Comparison of ENCODE assay signal across 25 mouse cellular contexts in the genomic region with DNA sequence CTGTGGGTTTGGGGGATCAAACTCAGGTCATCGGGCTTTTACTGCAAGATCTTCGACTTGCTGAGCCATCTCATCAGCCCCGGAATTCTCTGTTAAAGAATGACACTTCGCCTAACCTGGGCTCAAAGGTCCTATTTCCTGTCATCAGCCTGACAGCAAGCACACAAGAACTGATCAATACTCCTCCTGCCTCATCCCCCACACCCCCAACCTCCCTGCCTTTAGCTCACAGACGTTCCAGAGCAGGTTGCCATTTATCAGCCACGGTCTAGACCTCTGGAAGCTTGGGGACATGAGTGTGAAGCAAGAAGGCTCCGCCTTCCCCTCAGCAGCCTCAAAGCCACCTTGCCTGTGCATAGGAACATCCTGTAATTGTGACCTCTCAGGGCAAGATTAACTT. TPM values are rescaled to one million over a fixed set of nuclear protein-coding genes. Genes with fewer than 3 reads are reported as not detected.
DNase-seq lines count a peak whose midpoint lies in the region; ATAC-seq and TF ChIP-seq lines count a peak whose summit lies in the region.
"Had no signal": no experiment of that assay in that cellular context is flagged by ENCODE, and none has a peak within 500 bp of the region (broad histone marks: within the 10 kb centered on the region; RNA-seq: fewer than 3 reads in every experiment).

No protein-coding gene starts in this region.

- no peak overlapping the region for H3K9ac ChIP-seq in liver, embryonic 12.5 days
- no peak overlapping the region for H3K9ac ChIP-seq in liver, embryonic 14.5 days (replicated peaks)
- H3K9ac ChIP-seq in liver, postnatal 0 days (replicated peaks), result no peak overlapping the region
- H3K9ac ChIP-seq: embryonic facial prominence, embryonic 12.5 days; embryonic facial prominence, embryonic 15.5 days; forebrain, postnatal 0 days had no signal

- TF ChIP-seq CTCF in liver, embryonic 14.5 days (IDR thresholded peaks at IDR 0.05; ENCODE audit: low read depth), result no peak
- TF ChIP-seq CTCF in liver, postnatal 0 days (IDR thresholded peaks at IDR 0.05; ENCODE audit: low read depth), result no peak

- 0 out of 2 replicates have a peak, but pooled peaks have one; percentile 24 for ATAC-seq in liver, embryonic 12.5 days
- ATAC-seq in liver, embryonic 14.5 days (ENCODE audit: insufficient read depth), result peak; percentile 28; the same call in 1 of the 2 replicates
- peak; percentile 85 for ATAC-seq in liver, postnatal 0 days
- ATAC-seq: CD4-positive, CD25-positive, alpha-beta regulatory T cell, adult 4 months; forebrain, embryonic 14.5 days; forebrain, postnatal 0 days had no signal

- no peaks in the 10 kb centered on the region for H3K36me3 ChIP-seq in liver, embryonic 12.5 days
- H3K36me3 ChIP-seq in liver, embryonic 14.5 days (replicated peaks; ENCODE audit: control insufficient read depth, insufficient read depth, low read depth), result no peaks in the 10 kb centered on the region
- H3K36me3 ChIP-seq in liver, postnatal 0 days (replicated peaks; ENCODE audit: insufficient read depth, low read length), result no peaks in the 10 kb centered on the region
- H3K36me3 ChIP-seq: embryonic facial prominence, embryonic 12.5 days; embryonic facial prominence, embryonic 15.5 days had no signal

- H3K4me2 ChIP-seq in liver, embryonic 12.5 days, result no peak overlapping the region
- no peak overlapping the region for H3K4me2 ChIP-seq in liver, embryonic 14.5 days (ENCODE audit: low read depth)
- no peak overlapping the region for H3K4me2 ChIP-seq in liver, postnatal 0 days (ENCODE audit: low read depth, low read length)
- H3K4me2 ChIP-seq: embryonic facial prominence, embryonic 12.5 days; embryonic facial prominence, embryonic 15.5 days; heart, embryonic 11.5 days had no signal

- TF ChIP-seq EP300 in liver, embryonic 14.5 days (IDR thresholded peaks at IDR 0.05; ENCODE audit: low read depth), result no peak
- TF ChIP-seq EP300 in liver, postnatal 0 days (IDR thresholded peaks at IDR 0.05; ENCODE audit: low read depth), result peak; percentile 55; the same call in 1 of the 2 replicates

- H3K4me3 ChIP-seq in liver, embryonic 12.5 days, result no peak overlapping the region
- no peak overlapping the region for H3K4me3 ChIP-seq in liver, embryonic 14.5 days (ENCODE audit: insufficient read depth in 1 of 2, low read depth in 2 of 2, low read length in 2 of 2)
- no peak overlapping the region for H3K4me3 ChIP-seq in liver, postnatal 0 days (ENCODE audit: low read depth, low read length)
- H3K4me3 ChIP-seq: embryonic facial prominence, embryonic 12.5 days; embryonic facial prominence, embryonic 15.5 days; gastrocnemius, adult 2 months had no signal

- H3K27me3 ChIP-seq in liver, embryonic 12.5 days (replicated peaks), result no peaks in the 10 kb centered on the region
- no peaks in the 10 kb centered on the region for H3K27me3 ChIP-seq in liver, embryonic 14.5 days (ENCODE audit: control insufficient read depth, insufficient read depth, low read length)
- no peaks in the 10 kb centered on the region for H3K27me3 ChIP-seq in liver, postnatal 0 days (ENCODE audit: insufficient read depth, low read length)
- H3K27me3 ChIP-seq: embryonic facial prominence, embryonic 12.5 days; embryonic facial prominence, embryonic 15.5 days had no signal

- DNase-seq in liver, result no peak
- no peak for DNase-seq in liver, embryonic 14.5 days (ENCODE audit: low read depth in 3 of 3, low spot score in 3 of 3)
- peak; percentile 46 for DNase-seq in liver, postnatal 0 days
- peak; percentile 84 for DNase-seq in yolk sac, embryonic 10.5 days (ENCODE audit: low spot score)
- DNase-seq in layer of hippocampus, adult 8-10 months (ENCODE audit: low spot score in 2 of 2), result no peak
- no peak for DNase-seq in retina, postnatal 1 day
- no peak for DNase-seq in spleen, postnatal 36 days (ENCODE audit: low spot score in 2 of 2)
- DNase-seq: adrenal gland, adult 2 months; adrenal gland, postnatal 14 days; cerebellum, adult 11 months; cerebellum, adult 2 months; cerebellum, adult 9-11 months; cerebellum, postnatal 25 days; forebrain, postnatal 0 days; gastrocnemius, adult 2 months; gastrocnemius, postnatal 14 days had no signal

- no peak overlapping the region for H3K27ac ChIP-seq in liver, embryonic 12.5 days
- H3K27ac ChIP-seq in liver, embryonic 14.5 days, result no peak overlapping the region
- H3K27ac ChIP-seq in liver, postnatal 0 days (ENCODE audit: low read depth), result peak overlapping the region; percentile 22; the same call in 1 of the 2 replicates
- H3K27ac ChIP-seq: embryonic facial prominence, embryonic 12.5 days; embryonic facial prominence, embryonic 15.5 days; gastrocnemius, adult 2 months had no signal

- WGBS in liver, embryonic 12.5 days (ENCODE audit: insufficient replicate concordance), result 59% methylated on average over 7 of the region's 7 CpGs
- 63% methylated on average over 7 of the region's 7 CpGs for WGBS in liver, embryonic 14.5 days (ENCODE audit: insufficient replicate concordance)
- 52% methylated on average over 7 of the region's 7 CpGs for WGBS in liver, postnatal 0 days (ENCODE audit: insufficient replicate concordance)

- H3K4me1 ChIP-seq in liver, embryonic 12.5 days, result no peaks in the 10 kb centered on the region
- peaks cover 0 to 13% of the 10 kb centered on the region in 2 experiments; a peak in 1 of 4 replicates for H3K4me1 ChIP-seq in liver, embryonic 14.5 days (replicated peaks; ENCODE audit: control insufficient read depth in 2 of 2, insufficient read depth in 2 of 2, low read length in 1 of 2)
- H3K4me1 ChIP-seq in liver, postnatal 0 days (ENCODE audit: insufficient read depth), result peaks cover 21% of the 10 kb centered on the region
- H3K4me1 ChIP-seq: embryonic facial prominence, embryonic 12.5 days; embryonic facial prominence, embryonic 15.5 days had no signal

- no peaks in the 10 kb centered on the region for H3K9me3 ChIP-seq in liver, embryonic 12.5 days (replicated peaks)
- H3K9me3 ChIP-seq in liver, embryonic 14.5 days (ENCODE audit: control insufficient read depth, low read length), result no peaks in the 10 kb centered on the region
- H3K9me3 ChIP-seq in liver, postnatal 0 days (ENCODE audit: low read length), result no peaks in the 10 kb centered on the region
- H3K9me3 ChIP-seq: embryonic facial prominence, embryonic 12.5 days; embryonic facial prominence, embryonic 15.5 days had no signal

RNA-seq across cellular contexts. Expression of gene Dgat2, which starts 23.8 kb away (rescaled TPM):
- 57.5 and 59.3 TPM in 2 replicates for polyA plus RNA-seq in liver, embryonic 12.5 days (2016; fragmentation: Nextera tagmentation; extraction: Ambion mirVana)
- 44.0 and 50.0 TPM in 2 replicates for polyA plus RNA-seq in liver, embryonic 14.5 days (2012; rRNA removed)
- 66.8 and 80.0 TPM in 2 replicates for polyA plus RNA-seq in liver, embryonic 14.5 days (2014; fragmentation: Nextera tagmentation; extraction: Ambion mirVana)
- polyA plus RNA-seq in liver, postnatal 0 days (2015; fragmentation: Nextera tagmentation; extraction: Ambion mirVana), result 226 and 249 TPM in 2 replicates
- total RNA-seq in layer of hippocampus, adult 8-10 months (2022), result 10 to 100 TPM; 80.9 to 89.3 (median 85.5) TPM

RNA-seq across cellular contexts. Expression of gene Mogat2, which starts 32.1 kb away (rescaled TPM):
- polyA plus RNA-seq in liver, embryonic 12.5 days (2016; fragmentation: Nextera tagmentation; extraction: Ambion mirVana), result 28.8 and 33.9 TPM in 2 replicates
- polyA plus RNA-seq in liver, embryonic 14.5 days (2012; rRNA removed), result 13.5 and 15.4 TPM in 2 replicates
- 30.3 and 32.9 TPM in 2 replicates for polyA plus RNA-seq in liver, embryonic 14.5 days (2014; fragmentation: Nextera tagmentation; extraction: Ambion mirVana)
- polyA plus RNA-seq in liver, postnatal 0 days (2015; fragmentation: Nextera tagmentation; extraction: Ambion mirVana), result 3.9 and 4.0 TPM in 2 replicates
- not detected for total RNA-seq in layer of hippocampus, adult 8-10 months (2022)
- total RNA-seq: gastrocnemius, adult 2 months; heart, adult 8-10 months; heart, postnatal 25 days; MEL had no signal
- polyA plus RNA-seq: CD4-positive, CD25-positive, alpha-beta regulatory T cell, adult 4 months; cerebellum, adult 2 months had no signal

Comparison
In these comparisons a context has a peak if more than half of its experiments do, and no peak if none do; other contexts are left out.
1. DNase-seq: peak in liver, postnatal 0 days (single experiment) and yolk sac, embryonic 10.5 days (single experiment); none in liver (single experiment), liver, embryonic 14.5 days (0 of 3), layer of hippocampus, adult 8-10 months (0 of 2), retina, postnatal 1 day (single experiment) and spleen, postnatal 36 days (0 of 2).
2. ATAC-seq: peak in every context shown above with its lines; median percentile 85 in liver, postnatal 0 days; 28 in liver, embryonic 14.5 days; 24 in liver, embryonic 12.5 days.